Mouse (Mus musculus) liver, adult 2 months (tissue): Measurements from ENCODE around the gene H2-M10.5. TPM values are rescaled to one million over a fixed set of nuclear protein-coding genes. Genes with fewer than 3 reads are reported as not detected.
"Not testable (repeated sequence)": the region's sequence is repeated elsewhere in the genome, so short reads cannot be mapped to it uniquely, and the experiment has no call there.

Experiments
- DNase-seq: peaks from one replicate; pipeline ENCODE4 v3.0.0-alpha.2; 2011; ENCODE audit warnings: low read depth, low spot score; ENCODE audit errors: extremely low read depth
- H3K27ac ChIP-seq: fragments of 200-500 bp; replicated peaks from 2 replicates; pipeline ENCODE4 v1.5.1; 2012; ENCODE audit warnings: low read depth, mild to moderate bottlenecking, control low read depth, inconsistent platforms, low read length; ENCODE audit not compliant: insufficient read depth
- H3K27me3 ChIP-seq: fragments of 200-500 bp; 2 replicates; pipeline ENCODE4 v1.6.1; 2012; ENCODE audit warnings: mild to moderate bottlenecking, moderate library complexity, low read length, inconsistent platforms; ENCODE audit not compliant: control insufficient read depth, insufficient read depth
- H3K36me3 ChIP-seq: fragments of 200-500 bp; 2 replicates; pipeline ENCODE4 v1.6.1; 2012; ENCODE audit warnings: low read length, inconsistent platforms; ENCODE audit not compliant: control insufficient read depth, insufficient read depth
- H3K4me1 ChIP-seq: fragments of 200-500 bp; 2 replicates; pipeline ENCODE4 v1.6.1; 2011; ENCODE audit warnings: low read length; ENCODE audit not compliant: control insufficient read depth, insufficient read depth
- H3K4me3 ChIP-seq: fragments of 200-500 bp; 2 replicates; pipeline ENCODE4 v1.5.1; 2011; ENCODE audit warnings: low read depth, mild to moderate bottlenecking, control low read depth, low read length, moderate library complexity; ENCODE audit not compliant: insufficient read depth
- H3K79me2 ChIP-seq: fragments of 200-500 bp; 2 replicates; pipeline ENCODE4 v1.6.1; 2012; ENCODE audit warnings: inconsistent platforms, mild to moderate bottlenecking, low read length, moderate library complexity; ENCODE audit not compliant: control insufficient read depth, insufficient read depth
- H3K9ac ChIP-seq: fragments of 200-500 bp; 2 replicates; pipeline ENCODE4 v1.6.1; 2012; ENCODE audit warnings: low read depth, mild to moderate bottlenecking, control low read depth, inconsistent platforms, low read length
- CTCF ChIP-seq: fragments of 200-500 bp; IDR thresholded peaks from 2 replicates; pipeline ENCODE4 v1.5.1; 2011; ENCODE audit warnings: low read depth, low read length, control low read depth
- POLR2A ChIP-seq: fragments of 200-500 bp; IDR thresholded peaks from 2 replicates; pipeline ENCODE4 v1.6.1; 2011; ENCODE audit warnings: low read length, control low read depth; ENCODE audit not compliant: insufficient read depth; ENCODE audit errors: extremely low read depth
- WGBS: fragments of 180-500 bp; shearing (Covaris S2); methylation state at CpG from one replicate; pipeline ENCODE4 v1.1.7; 2018; 5-methylcytosine and 5-hydroxymethylcytosine counted together
- polyA plus RNA-seq: library from polyadenylated mRNA; depleted of rRNA; stranded (reverse); fragments of >200 nt; gene quantifications from 2 replicates; pipeline ENCODE4 v1.2.3, GENCODE M21; 2012; rRNA removed
- total RNA-seq: library from RNA; depleted of rRNA; stranded (reverse); fragments of >200 nt; gene quantifications from 2 replicates; pipeline ENCODE4 v1.2.3, GENCODE M21; 2014; rRNA removed

The H2-M10.5 gene
- total RNA-seq (not detected in 2 replicates), polyA plus RNA-seq (not detected in 2 replicates)

DNA sequence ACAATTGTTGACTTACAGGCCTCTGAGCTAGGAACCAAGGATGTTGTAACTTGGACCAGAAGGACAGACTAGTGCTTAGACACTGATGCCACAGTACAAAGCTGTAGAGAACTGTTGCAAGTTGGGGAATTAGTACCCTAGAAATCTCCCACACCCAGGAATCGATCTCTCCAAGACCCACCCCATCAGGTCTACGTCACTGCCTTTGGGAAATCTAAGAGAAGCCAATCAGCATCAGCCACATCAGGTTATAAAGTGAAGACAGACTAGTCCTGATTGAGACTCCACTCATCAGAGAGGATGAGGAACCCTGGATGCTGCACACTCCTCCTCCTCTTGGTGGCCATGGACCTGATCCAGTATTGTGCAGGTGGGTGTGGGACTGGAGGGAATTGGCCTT is at the start of gene H2-M10.5:
Gene H2-M10.5, plus strand, starts transcription at position 301 of the 400 bp plus-strand sequence.
- H3K4me1 ChIP-seq, H3K4me3 ChIP-seq, H3K9ac ChIP-seq, H3K27me3 ChIP-seq, DNase-seq, H3K36me3 ChIP-seq, H3K27ac ChIP-seq, H3K79me2 ChIP-seq: not testable (repeated sequence)
- 90% methylated on average over 2 of the region's 2 CpGs for WGBS

DNA sequence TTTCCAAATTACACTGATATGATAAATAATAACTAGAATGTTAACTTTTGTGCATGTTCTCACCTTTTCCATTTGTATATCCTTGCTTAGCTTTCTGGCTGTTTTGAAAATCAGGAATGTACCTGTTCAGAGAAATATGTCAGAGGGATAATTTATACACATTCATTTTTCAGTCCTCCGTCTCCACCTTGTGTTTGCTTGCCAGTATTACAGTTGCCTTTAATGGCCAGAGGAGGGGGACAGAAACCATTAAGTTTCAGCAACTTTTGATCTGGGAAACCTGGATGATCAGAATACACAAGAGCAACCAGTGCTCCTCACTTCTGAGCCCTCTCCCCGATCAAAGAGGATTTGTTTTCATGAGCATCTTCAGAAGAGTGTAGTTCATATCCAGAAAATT is 46.7 kb upstream of the H2-M10.5 start:
- H3K27me3 ChIP-seq: no peaks in the 10 kb centered on the region
- no peaks in the 10 kb centered on the region for H3K4me1 ChIP-seq
- H3K79me2 ChIP-seq: no peaks in the 10 kb centered on the region
- H3K36me3 ChIP-seq: no peaks in the 10 kb centered on the region
- peak; percentile 8 for DNase-seq
- H3K4me3 ChIP-seq: no peak overlapping the region
- 18% methylated on average over 2 of the region's 2 CpGs for WGBS
- no peak overlapping the region for H3K9ac ChIP-seq
- H3K27ac ChIP-seq: no peak overlapping the region
- TF ChIP-seq CTCF (peak; percentile 37; the same call in 1 of the 2 replicates), POLR2A (no peak)

- no peaks in the 10 kb centered on the region for H3K36me3 ChIP-seq
- TF ChIP-seq CTCF (no peak), POLR2A (no peak)
- H3K79me2 ChIP-seq: no peaks in the 10 kb centered on the region
- 64% methylated on average over 2 of the region's 2 CpGs for WGBS
- DNase-seq: no peak
- H3K4me3 ChIP-seq: no peak overlapping the region
- no peaks in the 10 kb centered on the region for H3K27me3 ChIP-seq
- no peak overlapping the region for H3K27ac ChIP-seq
- H3K9ac ChIP-seq: no peak overlapping the region
- H3K4me1 ChIP-seq: no peaks in the 10 kb centered on the region
These were observed 8.9 kb upstream of the H2-M10.5 start for GRCm38 (mm10) chr17:36763816-36764215.

- 0 out of 2 replicates have a peak, but pooled peaks have one; percentile 2 for TF ChIP-seq CTCF
- WGBS: 32% methylated on average over 2 of the region's 2 CpGs
- peak; percentile 8 for DNase-seq
- not testable (repeated sequence) for H3K4me3 ChIP-seq, H3K9ac ChIP-seq, H3K27me3 ChIP-seq, H3K79me2 ChIP-seq, H3K36me3 ChIP-seq, H3K27ac ChIP-seq, H3K4me1 ChIP-seq
These were observed 8.5 kb upstream of the H2-M10.5 start for GRCm38 (mm10) chr17:36764244-36764643.

- not testable (repeated sequence) for H3K4me3 ChIP-seq, H3K36me3 ChIP-seq, H3K27me3 ChIP-seq, H3K4me1 ChIP-seq, H3K79me2 ChIP-seq, H3K9ac ChIP-seq, H3K27ac ChIP-seq
- peak; percentile 13 for DNase-seq
- WGBS: 21% methylated on average over 2 of the region's 2 CpGs
These were observed 7.3 kb upstream of the H2-M10.5 start for GRCm38 (mm10) chr17:36765403-36765802.

GRCm38 (mm10) chr17:36781533-36781932 is 8.8 kb downstream of the H2-M10.5 start:
- DNase-seq: no peak
- no peak overlapping the region for H3K9ac ChIP-seq
- H3K36me3 ChIP-seq: no peaks in the 10 kb centered on the region
- no peak overlapping the region for H3K4me3 ChIP-seq
- H3K27ac ChIP-seq: no peak overlapping the region
- 50% methylated on average over 3 of the region's 3 CpGs for WGBS
- TF ChIP-seq CTCF (no peak), POLR2A (no peak)
- no peaks in the 10 kb centered on the region for H3K79me2 ChIP-seq
- H3K27me3 ChIP-seq: no peaks in the 10 kb centered on the region
- no peaks in the 10 kb centered on the region for H3K4me1 ChIP-seq

GRCm38 (mm10) chr17:36786483-36786886 is 13.8 kb downstream of the H2-M10.5 start:
- not testable (repeated sequence) for H3K4me1 ChIP-seq, H3K4me3 ChIP-seq, H3K27me3 ChIP-seq, H3K27ac ChIP-seq, H3K9ac ChIP-seq, H3K79me2 ChIP-seq, H3K36me3 ChIP-seq
- DNase-seq: peak; percentile 28
- TF ChIP-seq CTCF: peak; percentile 48; the same call in 1 of the 2 replicates
- WGBS: 44% methylated on average over 1 of the region's 1 CpGs
